Mouse (Mus musculus): ENCODE data around the gene Rbp4. TPM values are rescaled to one million over a fixed set of nuclear protein-coding genes. Genes with fewer than 3 reads are reported as not detected.

Gene Rbp4
- 8.9 TPM for polyA plus RNA-seq (2014; fragmentation: Illumina TruSeq; extraction: RNeasy Lipid Tissue Mini Kit (QIAGEN cat#74804); ENCODE audit: low read depth, low replicate concordance)

DNA sequence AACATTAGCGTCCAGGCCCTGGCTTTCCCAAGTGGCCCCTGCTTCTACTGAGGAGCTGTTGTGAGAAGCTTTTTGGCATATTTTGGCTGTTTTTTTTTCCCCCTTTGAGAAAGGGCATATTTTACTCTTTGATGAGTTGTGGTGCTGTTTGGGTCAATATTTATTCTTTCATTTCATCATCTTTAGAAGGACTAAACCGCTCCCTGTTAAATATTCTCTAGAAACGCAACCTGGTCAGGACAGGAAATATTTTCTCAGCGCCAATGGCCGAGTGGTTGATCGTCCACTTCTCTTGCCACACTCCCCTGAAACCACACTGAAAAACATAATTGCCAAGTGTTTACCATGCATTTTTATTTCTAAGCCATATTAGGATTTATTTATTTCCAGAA is at the start of gene Rbp4:
Gene Rbp4 (minus strand): TSS at position 63 of the 392 bp plus-strand sequence.

DNA sequence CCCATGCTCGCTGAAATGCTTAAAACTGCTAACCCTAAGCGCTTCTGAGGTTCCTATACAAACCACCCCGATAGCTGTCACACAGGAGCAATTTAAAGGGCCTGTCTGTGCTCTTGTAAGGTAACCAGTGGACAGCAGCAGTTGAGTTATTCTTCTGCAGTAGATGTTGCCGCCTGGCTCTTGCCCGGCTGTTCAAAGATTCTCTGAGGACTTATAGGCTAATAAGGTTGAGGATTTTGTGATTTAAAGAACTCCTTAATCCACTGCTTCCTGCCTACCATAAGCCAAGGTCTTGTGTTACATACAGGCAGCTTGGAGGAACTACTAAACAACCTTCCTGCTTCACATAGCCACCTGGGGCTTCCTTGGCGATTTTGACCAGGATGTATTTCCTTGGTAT is 7.4 kb upstream of the Rbp4 start, which contains the start of gene Pde6c:
Gene Pde6c (plus strand): TSS at position 301 of the 400 bp plus-strand sequence.

DNA sequence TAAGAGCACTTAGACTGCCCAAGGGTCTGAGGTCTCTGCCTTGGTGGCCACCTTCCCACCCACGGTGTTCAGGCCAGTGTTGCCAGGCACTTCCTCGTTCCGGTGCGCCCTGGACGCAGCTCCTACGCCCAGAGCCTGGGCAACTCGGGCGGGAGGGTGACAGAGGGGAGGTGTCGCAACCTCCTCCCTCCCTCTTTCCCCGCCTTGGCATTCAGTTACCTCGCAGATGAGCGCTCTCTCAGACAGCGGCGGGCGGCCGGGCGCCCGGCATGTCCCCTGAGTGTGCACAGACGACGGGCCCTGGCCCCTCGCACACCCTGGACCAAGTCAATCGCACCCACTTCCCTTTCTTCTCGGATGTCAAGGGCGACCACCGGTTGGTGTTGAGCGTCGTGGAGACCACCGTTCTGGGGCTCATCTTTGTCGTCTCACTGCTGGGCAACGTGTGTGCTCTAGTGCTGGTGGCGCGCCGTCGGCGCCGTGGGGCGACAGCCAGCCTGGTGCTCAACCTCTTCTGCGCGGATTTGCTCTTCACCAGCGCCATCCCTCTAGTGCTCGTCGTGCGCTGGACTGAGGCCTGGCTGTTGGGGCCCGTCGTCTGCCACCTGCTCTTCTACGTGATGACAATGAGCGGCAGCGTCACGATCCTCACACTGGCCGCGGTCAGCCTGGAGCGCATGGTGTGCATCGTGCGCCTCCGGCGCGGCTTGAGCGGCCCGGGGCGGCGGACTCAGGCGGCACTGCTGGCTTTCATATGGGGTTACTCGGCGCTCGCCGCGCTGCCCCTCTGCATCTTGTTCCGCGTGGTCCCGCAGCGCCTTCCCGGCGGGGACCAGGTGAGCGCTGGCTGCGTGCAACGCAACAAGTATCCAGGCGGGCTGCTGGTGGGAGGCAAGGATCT is 28.0 kb downstream of the Rbp4 start, which contains the start of gene Ffar4:
Gene Ffar4 (plus strand): TSS at position 214 of the 901 bp plus-strand sequence.

Other genes with a start within 250 kb of the Rbp4 start
- 10.1 TPM for gene Myof, start 81.7 kb downstream of the Rbp4 start, polyA plus RNA-seq (2014; fragmentation: Illumina TruSeq; extraction: RNeasy Lipid Tissue Mini Kit (QIAGEN cat#74804); ENCODE audit: low read depth, low replicate concordance)
- gene Cep55, start 70.3 kb downstream of the Rbp4 start, polyA plus RNA-seq (2014; fragmentation: Illumina TruSeq; extraction: RNeasy Lipid Tissue Mini Kit (QIAGEN cat#74804); ENCODE audit: low read depth, low replicate concordance): not detected
- gene Ffar4, start 28.2 kb downstream of the Rbp4 start, polyA plus RNA-seq (2014; fragmentation: Illumina TruSeq; extraction: RNeasy Lipid Tissue Mini Kit (QIAGEN cat#74804); ENCODE audit: low read depth, low replicate concordance): not detected
- gene Pde6c, start 7.5 kb upstream of the Rbp4 start, polyA plus RNA-seq (2014; fragmentation: Illumina TruSeq; extraction: RNeasy Lipid Tissue Mini Kit (QIAGEN cat#74804); ENCODE audit: low read depth, low replicate concordance): not detected
- gene Fra10ac1, start 98.9 kb upstream of the Rbp4 start, polyA plus RNA-seq (2014; fragmentation: Illumina TruSeq; extraction: RNeasy Lipid Tissue Mini Kit (QIAGEN cat#74804); ENCODE audit: low read depth, low replicate concordance): 20.4 TPM
- gene Lgi1, start 139.3 kb upstream of the Rbp4 start, polyA plus RNA-seq (2014; fragmentation: Illumina TruSeq; extraction: RNeasy Lipid Tissue Mini Kit (QIAGEN cat#74804); ENCODE audit: low read depth, low replicate concordance): 4.9 TPM

Measured in heart, adult 10 weeks (tissue).